Mouse (Mus musculus): ENCODE measurements at regions not wholly inside any gene's neighbourhood (a gene's known extent, or its start where the extent isn't known, plus 50 kb on each side); places are given as distances from the start of the nearest gene placed in this dataset.
A peak's percentile ranks its signal among the peaks of the same experiment; 100 is the strongest.

GRCm38 (mm10) chr12:13164791-13165190 lies 84.2 kb downstream of the Ddx1 start:
- no peak for DNase-seq (ENCODE audit: low spot score in 2 of 2)

GRCm38 (mm10) chr12:13161051-13161450 lies 88.0 kb downstream of the Ddx1 start:
- no peak for DNase-seq (ENCODE audit: low spot score in 2 of 2)

- peak in 1 of 2 experiments; percentile 13 for DNase-seq (ENCODE audit: low spot score in 2 of 2)
Observed at GRCm38 (mm10) chr12:13159346-13160055, 89.5 kb downstream of the Ddx1 start.

- DNase-seq (ENCODE audit: low spot score in 2 of 2), result no peak
Observed at GRCm38 (mm10) chr12:13157666-13158381, 91.2 kb downstream of the Ddx1 start.

GRCm38 (mm10) chr12:13157089-13157488 lies 91.9 kb downstream of the Ddx1 start:
- no peak for DNase-seq (ENCODE audit: low spot score in 2 of 2)

GRCm38 (mm10) chr12:13150751-13151150 lies 98.3 kb downstream of the Ddx1 start:
- no peak for DNase-seq (ENCODE audit: low spot score in 2 of 2)

- DNase-seq (ENCODE audit: low spot score in 2 of 2), result no peak
Observed at GRCm38 (mm10) chr12:13147251-13147650, 101.8 kb downstream of the Ddx1 start.

- DNase-seq (ENCODE audit: low spot score in 2 of 2), result no peak
Observed at GRCm38 (mm10) chr12:13145186-13146115, 103.6 kb downstream of the Ddx1 start.

- no peak for DNase-seq (ENCODE audit: low spot score in 2 of 2)
Observed at GRCm38 (mm10) chr12:13144739-13145138, 104.3 kb downstream of the Ddx1 start.

GRCm38 (mm10) chr12:13140636-13141035 lies 108.4 kb downstream of the Ddx1 start:
- DNase-seq (ENCODE audit: low spot score in 2 of 2), result no peak

GRCm38 (mm10) chr12:13139189-13139588 lies 109.8 kb downstream of the Ddx1 start:
- DNase-seq (ENCODE audit: low spot score in 2 of 2), result no peak

GRCm38 (mm10) chr12:13134168-13134567 lies 114.8 kb downstream of the Ddx1 start:
- DNase-seq (ENCODE audit: low spot score in 2 of 2), result no peak

GRCm38 (mm10) chr12:13129677-13130082 lies 119.3 kb downstream of the Ddx1 start:
- DNase-seq (ENCODE audit: low spot score in 2 of 2), result no peak

GRCm38 (mm10) chr12:13127407-13127806 lies 121.6 kb downstream of the Ddx1 start:
- no peak for DNase-seq (ENCODE audit: low spot score in 2 of 2)

GRCm38 (mm10) chr12:13125054-13125453 lies 124.0 kb downstream of the Ddx1 start:
- no peak for DNase-seq (ENCODE audit: low spot score in 2 of 2)

GRCm38 (mm10) chr12:13122282-13122681 lies 126.7 kb downstream of the Ddx1 start:
- DNase-seq (ENCODE audit: low spot score in 2 of 2), result no peak

GRCm38 (mm10) chr12:13120581-13120980 lies 128.4 kb downstream of the Ddx1 start:
- DNase-seq (ENCODE audit: low spot score in 2 of 2), result no peak

GRCm38 (mm10) chr12:13119653-13120052 lies 129.4 kb downstream of the Ddx1 start:
- no peak for DNase-seq (ENCODE audit: low spot score in 2 of 2)

GRCm38 (mm10) chr12:13118026-13118425 lies 131.0 kb downstream of the Ddx1 start:
- DNase-seq (ENCODE audit: low spot score in 2 of 2), result no peak

GRCm38 (mm10) chr12:13114341-13114740 lies 134.7 kb downstream of the Ddx1 start:
- DNase-seq (ENCODE audit: low spot score in 2 of 2), result no peak

- DNase-seq (ENCODE audit: low spot score in 2 of 2), result no peak
Observed at GRCm38 (mm10) chr12:13106931-13107330, 142.1 kb downstream of the Ddx1 start.
